Mouse (Mus musculus) activated CD4-positive, CD25-positive, alpha-beta regulatory T cell (primary cell): ENCODE data around the gene Wfdc16. TPM values are rescaled to one million over a fixed set of nuclear protein-coding genes. Genes with fewer than 3 reads are reported as not detected.

ENCODE experiments used
- polyA plus RNA-seq, 2 experiments: library from polyadenylated mRNA; unstranded; fragments of 100-300 nt; shearing (Covaris generic); gene quantifications; one replicate each; pipeline ENCODE4 v1.2.1; 2017

Wfdc16 gene
- not detected for polyA plus RNA-seq

DNA sequence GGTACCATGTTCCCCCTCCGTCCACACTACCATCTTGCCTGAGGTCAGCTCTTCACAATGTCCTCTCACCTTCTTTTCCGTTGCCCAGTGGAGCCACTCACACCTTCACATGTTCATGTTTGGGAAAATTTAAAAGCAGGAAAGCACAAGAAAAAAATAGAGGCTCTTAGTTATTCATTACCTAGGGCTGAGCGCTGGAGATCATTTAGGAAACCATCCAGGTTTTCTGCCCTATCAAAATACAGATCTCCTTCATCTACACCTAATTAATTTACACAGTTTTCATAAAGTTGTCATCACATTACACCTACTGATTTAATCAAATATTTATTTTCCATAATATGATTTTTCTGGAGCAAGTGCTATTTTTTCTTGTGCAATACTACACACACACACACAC lies at the start of gene Wfdc16:
Gene Wfdc16, minus strand, starts transcription at position 101 of the 400 bp plus-strand sequence.

DNA sequence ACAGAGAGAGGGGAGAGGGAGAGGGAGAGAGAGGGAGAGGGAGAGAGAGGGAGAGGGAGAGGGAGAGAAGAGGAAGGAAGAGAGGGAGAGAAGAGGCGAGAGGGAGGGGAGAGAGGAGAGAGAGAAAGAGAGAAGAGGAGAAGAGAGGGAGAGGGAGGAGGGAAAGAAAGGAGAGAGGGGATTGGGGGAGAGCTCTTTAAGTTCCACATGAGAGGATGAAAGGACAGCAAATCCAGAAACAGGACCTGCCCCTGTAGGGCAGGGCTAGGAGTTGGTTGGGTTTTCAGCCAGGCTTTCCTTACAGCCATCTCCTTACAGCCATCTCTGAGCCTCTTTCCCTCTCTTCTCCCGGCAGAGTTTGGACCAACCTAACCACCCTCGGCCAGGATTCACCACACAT lies 46.2 kb upstream of the Wfdc16 start, which contains the start of gene Wfdc13:
Gene Wfdc13, plus strand, starts transcription at position 301 of the 400 bp plus-strand sequence.

DNA sequence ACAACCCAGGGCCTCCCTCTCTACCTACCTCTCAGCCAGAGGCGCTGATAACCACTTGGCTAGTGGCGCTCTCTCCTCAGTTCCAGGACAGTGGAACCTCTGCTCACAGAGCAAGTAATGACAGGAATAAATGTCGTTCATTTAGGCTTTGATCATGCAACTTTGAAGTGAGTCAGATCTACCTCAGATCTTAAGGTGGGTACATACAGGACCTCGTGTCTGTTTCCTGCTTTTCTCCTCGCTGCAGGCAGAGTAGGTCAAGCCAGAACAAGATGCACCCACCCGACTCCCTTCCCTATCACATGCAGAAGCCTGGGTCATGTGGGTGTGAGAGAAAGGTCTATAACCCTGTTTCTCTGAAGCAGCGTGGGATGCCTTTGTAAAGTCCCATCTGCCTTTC lies 35.4 kb upstream of the Wfdc16 start, which contains the start of gene Wfdc11:
Gene Wfdc11, minus strand, starts transcription at position 101 of the 400 bp plus-strand sequence.

DNA sequence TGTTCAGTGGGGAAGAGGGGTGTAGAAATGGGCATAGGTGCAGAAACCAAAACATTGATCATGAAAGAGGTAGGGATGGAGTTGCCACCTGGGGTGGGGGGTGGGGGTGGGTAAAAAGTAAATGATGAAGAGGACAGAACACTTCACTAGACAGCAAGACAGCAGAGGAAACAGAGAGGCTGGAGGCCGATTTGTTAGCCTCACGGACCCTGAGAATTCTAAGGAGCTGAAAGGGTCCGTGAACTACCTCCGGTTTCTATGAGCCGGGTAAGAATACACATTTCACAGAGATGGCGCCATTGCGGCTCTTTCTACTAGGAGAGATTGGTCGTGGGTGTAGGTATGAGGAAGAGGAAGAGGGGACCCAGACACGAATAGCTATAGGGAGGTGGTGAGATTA lies 17.9 kb upstream of the Wfdc16 start, which contains the start of gene Wfdc9:
Gene Wfdc9, minus strand, starts transcription at position 101 of the 400 bp plus-strand sequence.

DNA sequence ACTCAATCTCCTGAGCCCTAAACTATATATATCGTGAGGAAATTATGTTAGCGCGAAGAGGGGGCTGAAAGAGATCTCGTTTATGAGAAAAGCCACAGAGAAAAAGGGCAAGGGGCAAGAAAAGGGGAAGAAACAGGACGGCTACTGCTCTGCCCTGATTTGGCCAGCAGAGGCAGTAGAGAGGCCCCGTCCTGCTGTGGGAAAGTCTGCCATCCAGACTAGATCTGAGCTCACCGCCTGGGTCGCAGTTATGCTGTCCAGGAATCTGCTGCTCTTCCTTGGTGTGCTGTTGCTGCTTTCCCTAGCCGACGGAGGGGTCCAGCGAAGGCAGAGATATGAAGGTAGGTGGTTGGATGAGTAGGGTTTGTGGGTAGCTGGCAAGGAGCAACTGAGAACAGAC lies 17.3 kb upstream of the Wfdc16 start, which contains the start of gene Wfdc10:
Gene Wfdc10, plus strand, starts transcription at position 189 of the 400 bp plus-strand sequence.

DNA sequence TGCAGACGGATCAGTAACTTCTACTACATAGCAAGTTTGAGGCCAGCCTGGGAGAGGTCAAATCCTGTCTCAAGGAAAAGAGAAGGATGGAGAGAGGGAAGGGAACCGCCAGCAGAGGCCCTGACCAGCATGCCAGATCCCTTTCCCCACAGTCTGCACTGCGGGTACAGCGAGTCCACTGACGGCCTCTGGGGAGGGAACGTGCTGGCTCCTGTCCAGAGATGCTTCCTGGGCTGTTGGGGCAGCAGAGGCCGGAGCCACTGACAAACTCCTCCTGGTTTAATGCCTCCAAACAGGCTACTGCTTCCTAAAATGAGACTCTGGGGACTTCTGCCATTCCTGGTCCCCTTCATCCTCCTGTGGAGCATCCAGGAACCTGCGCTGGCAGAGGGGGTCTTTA lies 25.1 kb downstream of the Wfdc16 start, which contains the start of the genes Wfdc6b and Wfdc8:
Gene Wfdc6b, plus strand, starts transcription at position 52 of the 400 bp plus-strand sequence.
Gene Wfdc8, minus strand, starts transcription at position 156 of the 400 bp plus-strand sequence.

DNA sequence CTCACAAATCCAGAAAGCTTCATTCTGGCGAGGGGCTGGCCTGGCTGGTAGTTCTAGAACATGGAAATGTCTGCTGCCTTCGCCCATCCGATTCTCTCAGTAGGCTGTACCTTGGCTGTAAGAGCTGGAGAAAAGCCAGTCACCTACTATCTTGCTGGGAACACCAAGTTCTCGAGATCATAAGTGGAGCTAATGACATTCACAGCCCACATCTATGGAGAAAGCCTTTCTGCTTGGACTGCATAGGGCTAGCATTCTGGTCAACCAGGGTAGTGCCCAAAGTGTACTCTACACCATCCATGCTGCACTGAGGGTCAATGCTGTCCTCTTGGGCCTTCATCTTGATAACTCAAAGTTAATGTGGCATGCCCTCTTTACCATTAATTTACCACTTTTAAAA lies 45.1 kb downstream of the Wfdc16 start, which contains the start of gene Eppin:
Gene Eppin, minus strand, starts transcription at position 101 of the 400 bp plus-strand sequence.

DNA sequence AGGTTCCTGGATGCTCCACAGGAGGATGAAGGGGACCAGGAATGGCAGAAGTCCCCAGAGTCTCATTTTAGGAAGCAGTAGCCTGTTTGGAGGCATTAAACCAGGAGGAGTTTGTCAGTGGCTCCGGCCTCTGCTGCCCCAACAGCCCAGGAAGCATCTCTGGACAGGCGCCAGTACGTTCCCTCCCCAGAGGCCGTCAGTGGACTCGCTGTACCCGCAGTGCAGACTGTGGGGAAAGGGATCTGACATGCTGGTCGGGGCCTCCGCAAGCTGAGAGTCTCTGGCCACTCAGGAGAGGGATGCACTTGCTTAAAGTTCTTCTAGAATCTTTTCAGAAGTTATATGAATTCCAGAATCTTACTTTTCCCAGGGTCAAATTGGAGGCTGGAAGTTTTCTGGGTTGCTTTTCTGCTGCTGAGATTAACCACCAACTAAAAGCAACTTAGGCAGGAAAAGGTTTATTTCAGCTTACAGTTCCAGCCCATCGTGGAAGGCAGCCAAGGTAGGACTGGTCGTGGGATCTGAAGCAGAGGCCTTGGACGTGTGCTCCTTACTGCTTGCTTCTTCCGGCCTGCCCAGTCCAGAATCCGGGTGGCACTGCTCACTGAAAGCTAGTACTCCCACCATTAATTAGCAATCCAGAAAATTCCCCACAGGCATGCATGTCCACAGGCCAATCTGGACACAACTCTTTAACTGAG lies 53.4 kb downstream of the Wfdc16 start, which contains the start of gene Wfdc6a:
Gene Wfdc6a, minus strand, starts transcription at position 423 of the 701 bp plus-strand sequence.

Other genes with a start within 250 kb of the Wfdc16 start
- gene Slpi, start 249.7 kb downstream of the Wfdc16 start, polyA plus RNA-seq = 10 to 100 TPM in 1 of 2 experiments, 1 to 10 TPM in 1; 8.3 to 12.3 TPM
- not detected for gene Rbpjl, start 235.7 kb downstream of the Wfdc16 start, polyA plus RNA-seq
- not detected for gene Matn4, start 233.6 kb downstream of the Wfdc16 start, polyA plus RNA-seq
- 10 to 100 TPM in 1 of 2 experiments, 1 to 10 TPM in 1; 2.1 to 10.2 TPM for gene Sdc4, start 194.9 kb downstream of the Wfdc16 start, polyA plus RNA-seq
- gene Sys1, start 181.8 kb downstream of the Wfdc16 start, polyA plus RNA-seq = 100 to 1,000 TPM; 109 to 126 TPM
- 10 to 100 TPM; 11.8 to 17.1 TPM for gene Gm20458, start 177.8 kb downstream of the Wfdc16 start, polyA plus RNA-seq
- gene Trp53tg5, start 165.1 kb downstream of the Wfdc16 start, polyA plus RNA-seq = under 1 TPM in 1 of 2 experiments, not detected in 1; 0.24 TPM
- gene Dbndd2, start 152.7 kb downstream of the Wfdc16 start, polyA plus RNA-seq = 1 to 10 TPM; 3.5 to 4.9 TPM
- 10 to 100 TPM; 32.7 to 39.1 TPM for gene Pigt, start 141.3 kb downstream of the Wfdc16 start, polyA plus RNA-seq
- gene Wfdc2, start 76.4 kb downstream of the Wfdc16 start, polyA plus RNA-seq = 1 to 10 TPM in 1 of 2 experiments, under 1 TPM in 1; 0.43 to 1.1 TPM
- not detected for gene Spint3, start 65.3 kb downstream of the Wfdc16 start, polyA plus RNA-seq
- gene Wfdc6a, start 53.3 kb downstream of the Wfdc16 start, polyA plus RNA-seq = not detected
- not detected for gene Eppin, start 45.2 kb downstream of the Wfdc16 start, polyA plus RNA-seq
- gene Wfdc6b, start 25.3 kb downstream of the Wfdc16 start, polyA plus RNA-seq = under 1 TPM in 1 of 2 experiments, not detected in 1; 0.28 TPM
- gene Wfdc8, start 25.2 kb downstream of the Wfdc16 start, polyA plus RNA-seq = under 1 TPM in 1 of 2 experiments, not detected in 1; 0.12 TPM
- gene Wfdc10, start 17.2 kb upstream of the Wfdc16 start, polyA plus RNA-seq = not detected
- not detected for gene Wfdc9, start 17.8 kb upstream of the Wfdc16 start, polyA plus RNA-seq
- not detected for gene Wfdc11, start 35.3 kb upstream of the Wfdc16 start, polyA plus RNA-seq
- gene Wfdc13, start 46.3 kb upstream of the Wfdc16 start, polyA plus RNA-seq = not detected
- not detected for gene Spint4, start 59.7 kb upstream of the Wfdc16 start, polyA plus RNA-seq
- not detected for gene Spint5, start 76.5 kb upstream of the Wfdc16 start, polyA plus RNA-seq
- gene Wfdc3, start 107.1 kb upstream of the Wfdc16 start, polyA plus RNA-seq = under 1 TPM in 1 of 2 experiments, not detected in 1; 0.49 TPM
- 10 to 100 TPM; 64.6 to 68.8 TPM for gene Dnttip1, start 107.2 kb upstream of the Wfdc16 start, polyA plus RNA-seq
- 10 to 100 TPM; 20.3 to 34.2 TPM for gene Ube2c, start 131.1 kb upstream of the Wfdc16 start, polyA plus RNA-seq
- not detected for gene Tnnc2, start 141.2 kb upstream of the Wfdc16 start, polyA plus RNA-seq
- 10 to 100 TPM in 1 of 2 experiments, 1 to 10 TPM in 1; 7.8 to 11.3 TPM for gene Snx21, start 147.0 kb upstream of the Wfdc16 start, polyA plus RNA-seq
- gene Acot8, start 166.1 kb upstream of the Wfdc16 start, polyA plus RNA-seq = 10 to 100 TPM; 43.0 to 44.5 TPM
- gene Zswim3, start 166.3 kb upstream of the Wfdc16 start, polyA plus RNA-seq = 1 to 10 TPM; 4.5 to 9.6 TPM
- 10 to 100 TPM; 16.1 to 16.4 TPM for gene Zswim1, start 183.9 kb upstream of the Wfdc16 start, polyA plus RNA-seq
- under 1 TPM in 1 of 2 experiments, not detected in 1; 0.67 TPM for gene Spata25, start 189.7 kb upstream of the Wfdc16 start, polyA plus RNA-seq
- gene Ctsa, start 194.1 kb upstream of the Wfdc16 start, polyA plus RNA-seq = 100 to 1,000 TPM; 220 to 295 TPM
- 1 to 10 TPM; 1.6 to 2.6 TPM for gene Neurl2, start 194.7 kb upstream of the Wfdc16 start, polyA plus RNA-seq
- 1 to 10 TPM; 2.9 to 7.1 TPM for gene Pltp, start 218.9 kb upstream of the Wfdc16 start, polyA plus RNA-seq
- gene Pcif1, start 240.5 kb upstream of the Wfdc16 start, polyA plus RNA-seq = 100 to 1,000 TPM; 130 to 134 TPM